In the genomic region with DNA sequence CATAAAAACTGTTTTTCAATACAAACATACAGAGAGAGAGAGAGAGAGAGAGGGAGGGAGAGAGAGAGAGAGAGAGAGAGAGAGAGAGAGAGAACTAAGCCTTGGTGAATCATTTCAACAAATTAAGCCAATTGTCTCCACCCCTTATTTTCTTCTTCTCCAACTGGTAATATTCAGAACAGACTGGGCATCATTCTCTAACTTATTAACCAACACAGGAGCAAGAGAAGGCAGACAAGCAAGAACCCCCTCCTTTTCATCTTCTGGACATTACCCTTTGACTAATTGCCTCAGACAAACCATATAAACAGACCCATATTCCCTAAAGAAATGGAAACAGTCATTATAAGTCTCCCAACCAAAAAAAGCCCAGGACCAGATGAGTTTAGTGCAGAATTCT, we compare ENCODE assay signal across 24 mouse cellular contexts. TPM values are rescaled to one million over a fixed set of nuclear protein-coding genes. Genes with fewer than 3 reads are reported as not detected.
"Had no signal": no experiment of that assay in that cellular context is flagged by ENCODE, and none has a peak within 500 bp of the region (broad histone marks: within the 10 kb centered on the region; RNA-seq: fewer than 3 reads in every experiment).

No protein-coding gene starts in this region.

- H3K36me3 ChIP-seq: neural tube, embryonic 13.5 days; neural tube, embryonic 15.5 days; stomach, embryonic 15.5 days had no signal

- H3K9me3 ChIP-seq: neural tube, embryonic 13.5 days; neural tube, embryonic 15.5 days; stomach, embryonic 15.5 days had no signal

- H3K9ac ChIP-seq: neural tube, embryonic 13.5 days; neural tube, embryonic 15.5 days; stomach, embryonic 15.5 days had no signal

- DNase-seq: retina, postnatal 1 day; right cerebral cortex, adult 18-20 months; right cerebral cortex, postnatal 14 days; right cerebral cortex, postnatal 25 days; right cerebral cortex, postnatal 4 days; spleen, adult 18-20 months; thymus, adult 18-20 months; thymus, adult 2 months; thymus, postnatal 14 days; thymus, postnatal 25 days; thymus, postnatal 36 days; thymus, postnatal 4 days had no signal

- H3K27ac ChIP-seq: neural tube, embryonic 13.5 days; neural tube, embryonic 15.5 days; stomach, embryonic 15.5 days; stomach, postnatal 0 days had no signal

- H3K4me1 ChIP-seq: neural tube, embryonic 13.5 days; neural tube, embryonic 15.5 days; stomach, embryonic 15.5 days had no signal

- H3K4me2 ChIP-seq: neural tube, embryonic 13.5 days; neural tube, embryonic 15.5 days; stomach, embryonic 15.5 days had no signal

- H3K27me3 ChIP-seq: neural tube, embryonic 13.5 days; neural tube, embryonic 15.5 days; stomach, embryonic 15.5 days had no signal

- H3K4me3 ChIP-seq: neural tube, embryonic 13.5 days; neural tube, embryonic 15.5 days; stomach, embryonic 15.5 days had no signal

RNA-seq across cellular contexts. Expression of a gene that starts 31.9 kb away (rescaled TPM):
- polyA plus RNA-seq: neural tube, embryonic 13.5 days; neural tube, embryonic 14.5 days; neural tube, embryonic 15.5 days; small intestine, adult 2 months; spleen, adult 2 months; stomach, embryonic 14.5 days; testis, adult 2 months; thymus, postnatal 0 days; urinary bladder, adult 2 months had no signal

RNA-seq across cellular contexts. Expression of a gene that starts 51.1 kb away (rescaled TPM):
- polyA plus RNA-seq: neural tube, embryonic 13.5 days; neural tube, embryonic 14.5 days; neural tube, embryonic 15.5 days; small intestine, adult 2 months; spleen, adult 2 months; stomach, embryonic 14.5 days; stomach, embryonic 15.5 days; stomach, embryonic 16.5 days; stomach, postnatal 0 days; testis, adult 2 months; urinary bladder, adult 2 months had no signal
